Mouse (Mus musculus) liver, adult 2 months (tissue): ENCODE data around the gene Arid4a. TPM values are rescaled to one million over a fixed set of nuclear protein-coding genes. Genes with fewer than 3 reads are reported as not detected.
A peak's percentile ranks its signal among the peaks of the same experiment; 100 is the strongest.

Experiments
- DNase-seq: peaks from one replicate; pipeline ENCODE4 v3.0.0-alpha.2; 2011; ENCODE audit warnings: low read depth, low spot score; ENCODE audit errors: extremely low read depth
- H3K27ac ChIP-seq: fragments of 200-500 bp; replicated peaks from 2 replicates; pipeline ENCODE4 v1.5.1; 2012; ENCODE audit warnings: low read depth, mild to moderate bottlenecking, control low read depth, inconsistent platforms, low read length; ENCODE audit not compliant: insufficient read depth
- H3K27me3 ChIP-seq: fragments of 200-500 bp; 2 replicates; pipeline ENCODE4 v1.6.1; 2012; ENCODE audit warnings: mild to moderate bottlenecking, moderate library complexity, low read length, inconsistent platforms; ENCODE audit not compliant: control insufficient read depth, insufficient read depth
- H3K36me3 ChIP-seq: fragments of 200-500 bp; 2 replicates; pipeline ENCODE4 v1.6.1; 2012; ENCODE audit warnings: low read length, inconsistent platforms; ENCODE audit not compliant: control insufficient read depth, insufficient read depth
- H3K4me1 ChIP-seq: fragments of 200-500 bp; 2 replicates; pipeline ENCODE4 v1.6.1; 2011; ENCODE audit warnings: low read length; ENCODE audit not compliant: control insufficient read depth, insufficient read depth
- H3K4me3 ChIP-seq: fragments of 200-500 bp; 2 replicates; pipeline ENCODE4 v1.5.1; 2011; ENCODE audit warnings: low read depth, mild to moderate bottlenecking, control low read depth, low read length, moderate library complexity; ENCODE audit not compliant: insufficient read depth
- H3K79me2 ChIP-seq: fragments of 200-500 bp; 2 replicates; pipeline ENCODE4 v1.6.1; 2012; ENCODE audit warnings: inconsistent platforms, mild to moderate bottlenecking, low read length, moderate library complexity; ENCODE audit not compliant: control insufficient read depth, insufficient read depth
- H3K9ac ChIP-seq: fragments of 200-500 bp; 2 replicates; pipeline ENCODE4 v1.6.1; 2012; ENCODE audit warnings: low read depth, mild to moderate bottlenecking, control low read depth, inconsistent platforms, low read length
- CTCF ChIP-seq: fragments of 200-500 bp; IDR thresholded peaks from 2 replicates; pipeline ENCODE4 v1.5.1; 2011; ENCODE audit warnings: low read depth, low read length, control low read depth
- POLR2A ChIP-seq: fragments of 200-500 bp; IDR thresholded peaks from 2 replicates; pipeline ENCODE4 v1.6.1; 2011; ENCODE audit warnings: low read length, control low read depth; ENCODE audit not compliant: insufficient read depth; ENCODE audit errors: extremely low read depth
- WGBS: fragments of 180-500 bp; shearing (Covaris S2); methylation state at CpG from one replicate; pipeline ENCODE4 v1.1.7; 2018; 5-methylcytosine and 5-hydroxymethylcytosine counted together
- polyA plus RNA-seq: library from polyadenylated mRNA; depleted of rRNA; stranded (reverse); fragments of >200 nt; gene quantifications from 2 replicates; pipeline ENCODE4 v1.2.3, GENCODE M21; 2012
- total RNA-seq: library from RNA; depleted of rRNA; stranded (reverse); fragments of >200 nt; gene quantifications from 2 replicates; pipeline ENCODE4 v1.2.3, GENCODE M21; 2014

Arid4a gene
- total and polyA plus RNA-seq, 2 experiments: 1.3 to 6.8 TPM

- 26% methylated on average over 2 of the region's 2 CpGs for WGBS
Measured at GRCm38 (mm10) chr12:71044488-71044887, 28.7 kb downstream of the Arid4a start.

GRCm38 (mm10) chr12:71046501-71046900 lies 30.7 kb downstream of the Arid4a start:
- Histone ChIP-seq H3K79me2 (peaks cover 4% of the 10 kb centered on the region; the same call in 1 of the 2 replicates), H3K9ac (no peak overlapping the region), H3K27me3 (no peaks in the 10 kb centered on the region), H3K4me1 (peaks cover 19% of the 10 kb centered on the region), H3K36me3 (peaks cover 17% of the 10 kb centered on the region), H3K4me3 (no peak overlapping the region), H3K27ac (no peak overlapping the region)
- WGBS: 97% methylated on average over 4 of the region's 4 CpGs
- no peak for TF ChIP-seq POLR2A
- TF ChIP-seq CTCF: no peak
- DNase-seq: no peak

More at GRCm38 (mm10) chr12:71044488-71044887, 28.7 kb downstream of the Arid4a start:
- Histone ChIP-seq H3K36me3 (peaks cover 27% of the 10 kb centered on the region), H3K79me2 (peaks cover under 1% of the 10 kb centered on the region; the same call in 1 of the 2 replicates), H3K9ac (peak overlapping the region; percentile 18; the same call in 1 of the 2 replicates), H3K27me3 (no peaks in the 10 kb centered on the region), H3K27ac (peak overlapping the region; percentile 87), H3K4me1 (peaks cover 18% of the 10 kb centered on the region), H3K4me3 (no peak overlapping the region)
- TF ChIP-seq POLR2A: no peak
- no peak for TF ChIP-seq CTCF
- DNase-seq: peak; percentile 92

- no peaks in the 10 kb centered on the region for H3K27me3 ChIP-seq
- DNase-seq: no peak
- no peak overlapping the region for H3K4me3 ChIP-seq
- TF ChIP-seq POLR2A (no peak), CTCF (no peak)
- H3K36me3 ChIP-seq: peaks cover 14% of the 10 kb centered on the region
- H3K79me2 ChIP-seq: peaks cover 4% of the 10 kb centered on the region; the same call in 1 of the 2 replicates
- H3K9ac ChIP-seq: no peak overlapping the region
- 64% methylated on average over 8 of the region's 8 CpGs for WGBS
- no peak overlapping the region for H3K27ac ChIP-seq
- peaks cover 20% of the 10 kb centered on the region for H3K4me1 ChIP-seq
Measured at GRCm38 (mm10) chr12:71047473-71048078, 31.8 kb downstream of the Arid4a start.

- no peak for TF ChIP-seq CTCF
- TF ChIP-seq POLR2A: no peak
- H3K9ac ChIP-seq: no peak overlapping the region
- H3K4me3 ChIP-seq: no peak overlapping the region
- peaks cover 14% of the 10 kb centered on the region for H3K36me3 ChIP-seq
- peaks cover 4% of the 10 kb centered on the region; the same call in 1 of the 2 replicates for H3K79me2 ChIP-seq
- H3K27ac ChIP-seq: no peak overlapping the region
- H3K27me3 ChIP-seq: no peaks in the 10 kb centered on the region
- peak; percentile 85 for DNase-seq
- WGBS: 18% methylated on average over 7 of the region's 7 CpGs
- H3K4me1 ChIP-seq: peaks cover 20% of the 10 kb centered on the region
Measured at GRCm38 (mm10) chr12:71048117-71048516, 32.3 kb downstream of the Arid4a start.

GRCm38 (mm10) chr12:71048561-71048960 lies 32.8 kb downstream of the Arid4a start:
- no peak overlapping the region for H3K9ac ChIP-seq
- H3K4me1 ChIP-seq: peaks cover 19% of the 10 kb centered on the region
- H3K4me3 ChIP-seq: no peak overlapping the region
- TF ChIP-seq CTCF (no peak), POLR2A (no peak)
- no peaks in the 10 kb centered on the region for H3K27me3 ChIP-seq
- 67% methylated on average over 1 of the region's 1 CpGs for WGBS
- no peak for DNase-seq
- H3K79me2 ChIP-seq: peaks cover 4% of the 10 kb centered on the region; the same call in 1 of the 2 replicates
- H3K27ac ChIP-seq: no peak overlapping the region
- H3K36me3 ChIP-seq: peaks cover 14% of the 10 kb centered on the region

GRCm38 (mm10) chr12:71049596-71050265 lies 33.9 kb downstream of the Arid4a start:
- Histone ChIP-seq H3K79me2 (peaks cover 4% of the 10 kb centered on the region; the same call in 1 of the 2 replicates), H3K4me3 (no peak overlapping the region), H3K36me3 (peaks cover 14% of the 10 kb centered on the region), H3K9ac (no peak overlapping the region), H3K27me3 (no peaks in the 10 kb centered on the region), H3K27ac (peak overlapping the region; percentile 50; the same call in 1 of the 2 replicates), H3K4me1 (peaks cover 17% of the 10 kb centered on the region)
- TF ChIP-seq POLR2A (no peak), CTCF (no peak)
- DNase-seq: peak; percentile 33
- WGBS: 55% methylated on average over 10 of the region's 10 CpGs
